Mouse (Mus musculus): ENCODE data around the gene Gm4707.
A peak's percentile ranks its signal among the peaks of the same experiment; 100 is the strongest.
"Not testable (repeated sequence)": the region's sequence is repeated elsewhere in the genome, so short reads cannot be mapped to it uniquely, and the experiment has no call there.

Gm4707 gene

DNA sequence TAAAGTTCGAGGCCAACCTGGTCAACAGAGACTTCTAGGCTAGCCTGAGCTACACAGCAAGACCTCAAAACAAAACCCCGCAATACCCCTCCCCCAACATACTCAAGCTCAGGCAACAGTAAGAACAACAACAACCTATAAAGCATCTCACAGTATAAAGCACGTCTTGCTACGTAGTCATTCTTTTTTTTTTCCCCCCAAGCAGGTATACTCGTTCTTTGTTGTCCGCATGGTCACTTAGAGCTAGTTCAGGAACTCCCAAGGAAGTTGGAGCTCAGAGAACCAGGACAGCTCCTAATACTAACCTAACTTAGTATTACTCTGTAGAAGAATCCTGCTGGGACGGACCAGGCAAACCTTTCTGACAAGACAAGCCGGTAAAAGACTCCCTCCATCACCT lies 14.4 kb upstream of the Gm4707 start:
- no peak for TF ChIP-seq CTCF (conservative IDR thresholded peaks at IDR 0.05; ENCODE audit: low read length)
- TF ChIP-seq POU5F1 (IDR thresholded peaks at IDR 0.05; ENCODE audit: borderline replicate concordance, low read length): no peak
- no peak for TF ChIP-seq NANOG (IDR thresholded peaks at IDR 0.05; ENCODE audit: borderline replicate concordance, low read length)

DNA sequence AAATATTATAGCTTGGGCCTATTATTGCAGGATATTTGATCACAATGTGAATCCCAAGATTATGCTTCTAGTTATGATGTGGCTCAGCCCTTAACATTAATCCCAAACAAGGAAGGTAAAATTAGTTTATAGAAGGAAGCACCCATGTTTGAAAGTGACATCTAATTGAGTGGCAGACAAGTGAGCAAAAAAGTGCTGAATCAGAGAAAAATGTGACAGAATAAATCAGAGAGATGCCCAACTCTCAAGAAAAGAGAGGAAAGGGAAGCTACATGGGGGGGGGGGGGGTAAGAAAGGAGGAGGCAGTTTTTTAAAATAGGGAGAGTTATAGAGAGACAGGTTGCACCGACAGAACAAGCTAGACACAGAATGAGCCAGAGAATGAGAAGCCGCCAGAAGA lies 11.5 kb upstream of the Gm4707 start:
- peaks cover 12% of the 10 kb centered on the region for H3K27me3 ChIP-seq (ENCODE audit: insufficient read depth, low read length)
- peaks cover 3% of the 10 kb centered on the region; the same call in 1 of the 2 replicates for H3K36me3 ChIP-seq (ENCODE audit: insufficient read depth, low read length)
- TF ChIP-seq POU5F1 (IDR thresholded peaks at IDR 0.05; ENCODE audit: borderline replicate concordance, low read length) (no peak), CTCF (conservative IDR thresholded peaks at IDR 0.05; ENCODE audit: low read length) (no peak), NANOG (IDR thresholded peaks at IDR 0.05; ENCODE audit: borderline replicate concordance, low read length) (no peak)
- no peaks in the 10 kb centered on the region for H3K9me3 ChIP-seq (ENCODE audit: low read length)
- H3K4me1 ChIP-seq (replicated peaks; ENCODE audit: low read depth, low read length): peaks cover 47% of the 10 kb centered on the region
- H3K4me3 ChIP-seq (replicated peaks; ENCODE audit: low read length): no peak overlapping the region

More for the DNA sequence above, 14.4 kb upstream of the Gm4707 start:
- peak overlapping the region; percentile 95 for H3K4me3 ChIP-seq (replicated peaks; ENCODE audit: low read length)
- H3K9me3 ChIP-seq (ENCODE audit: low read length): no peaks in the 10 kb centered on the region
- H3K4me1 ChIP-seq (replicated peaks; ENCODE audit: low read depth, low read length): peaks cover 46% of the 10 kb centered on the region
- peaks cover 3% of the 10 kb centered on the region; the same call in 1 of the 2 replicates for H3K36me3 ChIP-seq (ENCODE audit: insufficient read depth, low read length)
- H3K27me3 ChIP-seq (ENCODE audit: insufficient read depth, low read length): peaks cover 15% of the 10 kb centered on the region

GRCm38 (mm10) chr17:71460312-71460711 lies 594 bp upstream of the Gm4707 start:
- Histone ChIP-seq H3K27me3 (ENCODE audit: insufficient read depth, low read length) (no peaks in the 10 kb centered on the region), H3K4me1 (replicated peaks; ENCODE audit: low read depth, low read length) (no peaks in the 10 kb centered on the region), H3K36me3 (ENCODE audit: insufficient read depth, low read length) (peaks cover 45% of the 10 kb centered on the region), H3K9me3 (ENCODE audit: low read length) (no peaks in the 10 kb centered on the region), H3K4me3 (replicated peaks; ENCODE audit: low read length) (no peak overlapping the region)
- no peak for TF ChIP-seq NANOG (IDR thresholded peaks at IDR 0.05; ENCODE audit: borderline replicate concordance, low read length)
- no peak for TF ChIP-seq CTCF (conservative IDR thresholded peaks at IDR 0.05; ENCODE audit: low read length)
- no peak for TF ChIP-seq POU5F1 (IDR thresholded peaks at IDR 0.05; ENCODE audit: borderline replicate concordance, low read length)

- H3K9me3 ChIP-seq (ENCODE audit: low read length); H3K4me1 ChIP-seq (replicated peaks; ENCODE audit: low read depth, low read length); H3K4me3 ChIP-seq (replicated peaks; ENCODE audit: low read length); H3K27me3 ChIP-seq (ENCODE audit: insufficient read depth, low read length): not testable (repeated sequence)
- H3K36me3 ChIP-seq (ENCODE audit: insufficient read depth, low read length): peaks cover 43% of the 10 kb centered on the region
Observed at GRCm38 (mm10) chr17:71457361-71457760, 2.4 kb downstream of the Gm4707 start.

- Histone ChIP-seq H3K4me1 (replicated peaks; ENCODE audit: low read depth, low read length) (peaks cover 7% of the 10 kb centered on the region), H3K36me3 (ENCODE audit: insufficient read depth, low read length) (peaks cover 38% of the 10 kb centered on the region), H3K9me3 (ENCODE audit: low read length) (0 out of 2 replicates have a peak, but pooled peaks cover 4% of the 10 kb centered on the region), H3K4me3 (replicated peaks; ENCODE audit: low read length) (no peak overlapping the region), H3K27me3 (ENCODE audit: insufficient read depth, low read length) (no peaks in the 10 kb centered on the region)
- TF ChIP-seq POU5F1 (IDR thresholded peaks at IDR 0.05; ENCODE audit: borderline replicate concordance, low read length): no peak
- 0 out of 2 replicates have a peak, but pooled peaks have one; percentile 1 for TF ChIP-seq CTCF (conservative IDR thresholded peaks at IDR 0.05; ENCODE audit: low read length)
Observed at GRCm38 (mm10) chr17:71445191-71445590, 14.5 kb downstream of the Gm4707 start.

DNA sequence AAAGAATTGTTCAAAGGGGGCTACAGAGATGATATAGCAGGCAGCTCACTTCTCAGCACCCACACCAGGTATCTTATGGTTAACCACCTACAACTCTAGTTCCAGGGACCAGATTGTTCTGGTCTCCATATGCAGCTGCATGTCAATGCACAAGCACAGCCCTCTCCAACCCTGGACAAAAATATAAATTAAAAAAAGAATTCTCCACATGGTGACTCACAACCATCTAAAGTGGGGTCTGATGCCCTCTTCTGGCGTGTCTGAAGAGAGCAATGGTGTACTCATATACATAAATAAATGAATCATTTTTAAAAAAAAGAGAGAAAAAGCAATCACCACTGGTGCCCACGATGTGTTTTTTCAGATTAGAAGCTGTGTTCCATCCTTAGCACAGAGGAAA lies 15.0 kb downstream of the Gm4707 start:
- Histone ChIP-seq H3K4me3 (replicated peaks; ENCODE audit: low read length) (no peak overlapping the region), H3K4me1 (replicated peaks; ENCODE audit: low read depth, low read length) (peaks cover 7% of the 10 kb centered on the region), H3K36me3 (ENCODE audit: insufficient read depth, low read length) (peaks cover 38% of the 10 kb centered on the region), H3K9me3 (ENCODE audit: low read length) (0 out of 2 replicates have a peak, but pooled peaks cover 4% of the 10 kb centered on the region), H3K27me3 (ENCODE audit: insufficient read depth, low read length) (no peaks in the 10 kb centered on the region)
- TF ChIP-seq POU5F1 (IDR thresholded peaks at IDR 0.05; ENCODE audit: borderline replicate concordance, low read length): no peak
- peak; percentile 4; the same call in 1 of the 2 replicates for TF ChIP-seq CTCF (conservative IDR thresholded peaks at IDR 0.05; ENCODE audit: low read length)

DNA sequence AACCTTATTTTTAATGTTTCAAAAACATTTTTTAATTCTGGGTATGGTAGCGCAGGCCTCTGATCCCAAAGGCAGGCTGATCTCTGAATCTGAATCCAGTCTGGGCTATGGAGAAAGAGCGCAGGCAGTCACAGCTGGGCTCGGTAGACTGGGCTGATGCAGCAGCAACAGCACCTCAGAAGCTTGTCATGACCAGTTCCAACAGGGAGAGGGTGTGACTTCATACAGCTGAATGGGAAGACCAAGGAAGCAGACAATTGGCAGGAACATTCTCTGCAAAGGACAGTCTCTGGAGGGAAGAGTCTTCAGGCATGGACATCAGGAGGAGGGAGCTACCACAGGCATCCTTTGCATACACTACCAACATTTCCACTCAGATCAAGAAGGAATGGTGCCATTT lies 15.6 kb downstream of the Gm4707 start:
- peaks cover 7% of the 10 kb centered on the region for H3K4me1 ChIP-seq (replicated peaks; ENCODE audit: low read depth, low read length)
- H3K9me3 ChIP-seq (ENCODE audit: low read length): 0 out of 2 replicates have a peak, but pooled peaks cover 4% of the 10 kb centered on the region
- TF ChIP-seq POU5F1 (IDR thresholded peaks at IDR 0.05; ENCODE audit: borderline replicate concordance, low read length): no peak
- no peak for TF ChIP-seq CTCF (conservative IDR thresholded peaks at IDR 0.05; ENCODE audit: low read length)
- TF ChIP-seq NANOG (IDR thresholded peaks at IDR 0.05; ENCODE audit: borderline replicate concordance, low read length): no peak
- no peaks in the 10 kb centered on the region for H3K27me3 ChIP-seq (ENCODE audit: insufficient read depth, low read length)
- no peak overlapping the region for H3K4me3 ChIP-seq (replicated peaks; ENCODE audit: low read length)
- peaks cover 38% of the 10 kb centered on the region for H3K36me3 ChIP-seq (ENCODE audit: insufficient read depth, low read length)

DNA sequence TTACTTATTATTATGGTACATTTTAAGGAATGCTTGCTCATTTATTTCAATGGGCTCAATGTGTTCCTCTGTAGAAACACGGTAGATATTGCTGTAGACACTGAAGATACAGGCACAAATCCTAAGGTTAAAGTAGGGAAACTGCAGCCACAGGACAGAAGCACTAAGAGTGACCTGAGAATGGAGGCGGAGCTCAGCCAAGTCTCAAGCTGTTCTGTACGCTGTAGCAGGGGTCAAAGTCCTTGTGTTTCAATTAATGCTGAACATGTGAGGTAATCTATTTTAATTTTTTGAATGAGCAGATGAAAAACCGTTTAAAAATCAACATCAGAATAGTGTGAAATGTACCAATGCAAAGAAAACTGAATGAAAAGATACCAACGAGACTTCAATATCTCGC lies 16.4 kb downstream of the Gm4707 start:
- Histone ChIP-seq H3K36me3 (ENCODE audit: insufficient read depth, low read length) (peaks cover 34% of the 10 kb centered on the region), H3K9me3 (ENCODE audit: low read length) (0 out of 2 replicates have a peak, but pooled peaks cover 4% of the 10 kb centered on the region), H3K4me3 (replicated peaks; ENCODE audit: low read length) (no peak overlapping the region), H3K4me1 (replicated peaks; ENCODE audit: low read depth, low read length) (peaks cover 7% of the 10 kb centered on the region), H3K27me3 (ENCODE audit: insufficient read depth, low read length) (no peaks in the 10 kb centered on the region)
- TF ChIP-seq NANOG (IDR thresholded peaks at IDR 0.05; ENCODE audit: borderline replicate concordance, low read length): no peak
- no peak for TF ChIP-seq CTCF (conservative IDR thresholded peaks at IDR 0.05; ENCODE audit: low read length)
- TF ChIP-seq POU5F1 (IDR thresholded peaks at IDR 0.05; ENCODE audit: borderline replicate concordance, low read length): no peak

DNA sequence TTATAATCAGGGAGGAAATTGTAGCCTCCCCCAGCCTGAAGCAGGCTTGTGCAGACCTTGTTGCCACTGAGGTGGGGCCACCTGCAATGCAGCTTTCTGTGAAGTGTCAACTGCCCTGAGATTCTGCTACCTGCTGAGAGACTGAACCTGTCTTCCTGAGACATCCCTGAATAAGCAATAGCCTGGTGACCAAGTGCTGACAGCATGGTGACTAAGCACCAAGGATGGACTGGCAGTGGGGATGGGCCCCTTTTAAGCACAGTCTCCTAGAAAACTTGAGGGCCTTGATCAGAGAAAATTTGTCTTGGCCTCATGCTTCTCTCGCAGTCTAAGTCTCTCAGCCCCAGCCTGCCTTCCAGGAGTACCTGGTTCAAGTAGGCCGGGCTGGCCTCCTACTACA lies 37.2 kb downstream of the Gm4707 start:
- Histone ChIP-seq H3K9me3 (ENCODE audit: low read length) (peaks cover 13% of the 10 kb centered on the region), H3K36me3 (ENCODE audit: insufficient read depth, low read length) (peaks cover 40% of the 10 kb centered on the region), H3K4me1 (replicated peaks; ENCODE audit: low read depth, low read length) (peaks cover 39% of the 10 kb centered on the region)
- H3K4me3 ChIP-seq (replicated peaks; ENCODE audit: low read length); H3K27me3 ChIP-seq (ENCODE audit: insufficient read depth, low read length): not testable (repeated sequence)

GRCm38 (mm10) chr17:71419448-71419847 lies 40.3 kb downstream of the Gm4707 start:
- H3K36me3 ChIP-seq (ENCODE audit: insufficient read depth, low read length): peaks cover 48% of the 10 kb centered on the region
- not testable (repeated sequence) for H3K27me3 ChIP-seq (ENCODE audit: insufficient read depth, low read length)
- peaks cover 36% of the 10 kb centered on the region for H3K4me1 ChIP-seq (replicated peaks; ENCODE audit: low read depth, low read length)
- peaks cover 13% of the 10 kb centered on the region for H3K9me3 ChIP-seq (ENCODE audit: low read length)
- peak overlapping the region; percentile 41 for H3K4me3 ChIP-seq (replicated peaks; ENCODE audit: low read length)
